Mouse (Mus musculus): Measurements from ENCODE around the gene Il2ra.
A peak's percentile ranks its signal among the peaks of the same experiment; 100 is the strongest.
"Not testable (repeated sequence)": the region's sequence is repeated elsewhere in the genome, so short reads cannot be mapped to it uniquely, and the experiment has no call there.

The Il2ra gene

DNA sequence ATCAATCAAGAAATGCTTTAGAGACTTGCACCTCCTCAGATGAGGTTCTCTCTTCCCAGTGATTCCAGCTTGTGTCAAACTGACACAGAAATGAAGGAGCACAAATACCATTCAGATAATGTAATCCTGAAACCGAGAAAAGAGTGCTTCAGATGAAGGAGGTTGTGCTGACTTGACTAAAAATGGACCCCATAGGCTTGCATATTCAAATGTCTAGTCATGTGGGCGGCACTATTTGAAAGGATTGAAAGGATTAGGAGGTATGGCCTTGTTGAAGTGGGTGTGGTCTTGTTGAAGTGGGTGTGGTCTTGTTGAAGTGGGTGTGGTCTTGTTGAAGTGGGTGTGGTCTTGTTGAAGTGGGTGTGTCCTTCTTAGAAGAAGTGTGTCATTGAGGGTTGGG lies 57.3 kb downstream of the Il2ra start:
- DNase-seq (ENCODE audit: low read depth in 1 of 2, low spot score in 2 of 2), result no peak

DNA sequence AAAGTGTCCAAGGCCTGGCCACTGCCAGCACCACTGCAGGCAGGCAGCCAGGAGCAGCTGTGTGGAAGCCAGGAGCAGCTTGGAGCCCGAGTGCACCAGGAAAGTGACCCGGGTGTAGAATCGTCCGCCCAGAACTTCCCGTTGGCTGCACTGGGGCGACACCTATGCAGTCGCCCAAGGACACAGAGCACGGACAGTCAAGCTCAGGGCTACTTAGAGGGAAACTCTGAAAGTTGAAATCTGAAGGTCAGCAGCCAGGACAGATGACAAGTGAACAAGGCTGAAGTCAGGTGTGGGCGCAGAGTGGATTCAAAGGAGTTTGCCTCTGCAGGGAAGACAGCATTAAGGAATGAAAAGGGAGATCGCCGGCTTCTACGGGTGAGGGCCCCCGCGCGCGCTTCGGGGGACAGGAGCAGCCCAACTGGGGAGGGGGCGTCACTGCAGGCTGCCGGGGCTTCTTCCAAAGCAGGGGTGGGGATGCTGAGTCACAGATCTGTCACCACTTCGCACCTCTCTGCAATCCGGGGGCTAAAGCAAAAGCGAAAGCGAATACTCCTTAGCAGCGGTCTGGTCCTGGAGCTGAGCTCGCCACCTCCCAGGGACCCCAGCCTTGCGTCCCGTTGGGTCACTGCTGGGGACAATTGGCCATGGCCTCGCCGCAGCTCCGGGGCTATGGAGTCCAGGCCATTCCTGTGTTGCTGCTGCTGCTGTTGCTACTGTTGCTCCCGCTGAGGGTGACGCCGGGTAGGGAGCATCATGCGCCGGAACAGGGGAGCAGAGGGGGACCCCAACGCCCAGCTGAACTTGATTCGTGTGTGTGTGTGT lies 62.8 kb downstream of the Il2ra start, which contains the start of gene Il15ra:
TSS of gene Il15ra (plus strand) at position 90 of the 825 bp plus-strand sequence.
- peak in 1 of 2 experiments; percentile 14 for DNase-seq (ENCODE audit: low read depth in 1 of 2, low spot score in 2 of 2)

- no peak for DNase-seq (ENCODE audit: low read depth in 1 of 2, low spot score in 2 of 2)
Observed at GRCm38 (mm10) chr2:11706030-11706745, 63.6 kb downstream of the Il2ra start.

DNA sequence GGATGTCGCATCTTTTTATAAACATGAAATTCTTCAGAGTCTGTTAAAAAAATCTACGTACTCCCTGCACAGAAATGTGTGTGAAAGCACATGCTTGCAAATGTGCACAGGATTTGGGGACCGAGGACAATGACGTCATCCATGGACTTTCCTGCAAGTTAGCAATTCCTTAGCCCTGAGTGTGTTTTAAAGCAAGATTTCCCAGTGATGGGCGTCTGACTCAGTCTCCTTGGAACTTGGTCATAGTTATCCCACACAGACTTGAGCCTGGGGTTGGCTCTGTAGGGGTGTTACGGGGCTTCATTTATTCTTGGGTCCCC lies 64.1 kb downstream of the Il2ra start:
- DNase-seq (ENCODE audit: low read depth in 1 of 2, low spot score in 2 of 2), result no peak

GRCm38 (mm10) chr2:11708538-11708937 lies 65.9 kb downstream of the Il2ra start:
- DNase-seq (ENCODE audit: low read depth in 1 of 2, low spot score in 2 of 2), result no peak

- not testable (repeated sequence) for DNase-seq (ENCODE audit: low read depth in 1 of 2, low spot score in 2 of 2)
Observed at GRCm38 (mm10) chr2:11710101-11710500, 67.5 kb downstream of the Il2ra start.

DNA sequence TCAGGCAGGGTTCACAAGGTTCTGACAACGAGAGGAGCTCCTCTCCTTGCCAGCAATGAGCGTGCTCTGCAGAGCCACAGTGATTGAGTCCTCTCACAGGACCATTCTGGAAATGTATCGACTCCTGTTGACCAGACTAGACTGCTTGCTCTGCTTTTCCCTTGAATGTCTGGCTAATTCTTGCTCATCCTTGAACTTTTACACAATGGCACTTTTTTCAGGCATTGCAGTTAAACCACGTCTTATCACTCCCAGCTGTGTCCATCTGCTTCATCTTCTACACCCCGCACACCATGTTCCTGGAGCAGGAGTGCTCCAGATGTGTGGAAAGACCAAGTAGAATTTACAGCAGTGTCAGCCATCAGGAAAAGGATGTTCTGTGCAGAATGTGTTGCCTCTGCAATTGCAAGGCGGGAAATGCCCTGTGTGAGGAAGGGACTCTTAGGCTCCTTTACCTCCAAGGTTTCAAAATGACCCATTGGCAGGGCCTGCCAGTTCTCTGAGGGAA lies 69.9 kb downstream of the Il2ra start:
- DNase-seq (ENCODE audit: low read depth in 1 of 2, low spot score in 2 of 2), result no peak

- DNase-seq (ENCODE audit: low read depth in 1 of 2, low spot score in 2 of 2), result no peak
Observed at GRCm38 (mm10) chr2:11713021-11713420, 70.4 kb downstream of the Il2ra start.

DNA sequence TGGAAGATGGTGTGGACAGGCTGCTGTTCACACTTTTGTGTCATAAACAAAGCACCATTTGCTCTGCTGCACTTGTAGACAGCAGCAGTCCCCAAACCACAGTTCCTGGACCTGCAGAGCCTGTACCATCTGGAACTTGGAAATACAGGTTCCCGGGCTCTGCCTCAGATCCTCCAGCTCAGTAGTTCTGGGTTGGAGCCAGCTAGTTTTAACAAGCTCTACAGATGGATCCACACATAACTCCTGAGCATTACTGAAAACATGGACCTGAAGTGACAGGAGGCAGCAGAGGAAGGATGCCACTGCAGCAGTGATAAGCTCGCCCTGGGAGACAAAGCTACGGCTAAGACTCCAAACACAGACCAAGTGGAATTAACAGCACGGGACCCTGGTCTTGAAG lies 71.9 kb downstream of the Il2ra start:
- DNase-seq (ENCODE audit: low read depth in 1 of 2, low spot score in 2 of 2), result no peak

GRCm38 (mm10) chr2:11718573-11718972 lies 76.0 kb downstream of the Il2ra start:
- no peak for DNase-seq (ENCODE audit: low read depth in 1 of 2, low spot score in 2 of 2)

DNA sequence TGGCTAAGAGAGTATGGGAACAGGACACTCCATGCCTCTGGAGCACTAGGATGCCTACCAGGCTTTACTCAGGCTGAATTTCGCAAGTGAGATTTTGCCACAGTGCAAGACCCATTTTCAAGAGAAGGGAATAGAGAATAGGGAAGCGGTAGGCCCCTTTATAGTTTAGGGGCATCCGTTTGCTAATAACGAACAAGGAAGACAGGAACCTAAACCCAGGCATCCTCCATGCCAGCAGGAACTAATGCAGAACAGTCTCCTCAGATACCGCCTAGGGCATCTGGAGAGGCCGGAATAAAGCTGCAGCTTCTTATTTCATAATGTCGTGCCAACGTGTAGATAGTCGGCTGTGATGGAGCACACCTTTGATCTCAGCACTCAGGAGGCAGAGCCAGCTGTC lies 80.0 kb downstream of the Il2ra start:
- no peak for DNase-seq (ENCODE audit: low read depth in 1 of 2, low spot score in 2 of 2)

GRCm38 (mm10) chr2:11727574-11727973 lies 85.0 kb downstream of the Il2ra start:
- no peak for DNase-seq (ENCODE audit: low read depth in 1 of 2, low spot score in 2 of 2)

DNA sequence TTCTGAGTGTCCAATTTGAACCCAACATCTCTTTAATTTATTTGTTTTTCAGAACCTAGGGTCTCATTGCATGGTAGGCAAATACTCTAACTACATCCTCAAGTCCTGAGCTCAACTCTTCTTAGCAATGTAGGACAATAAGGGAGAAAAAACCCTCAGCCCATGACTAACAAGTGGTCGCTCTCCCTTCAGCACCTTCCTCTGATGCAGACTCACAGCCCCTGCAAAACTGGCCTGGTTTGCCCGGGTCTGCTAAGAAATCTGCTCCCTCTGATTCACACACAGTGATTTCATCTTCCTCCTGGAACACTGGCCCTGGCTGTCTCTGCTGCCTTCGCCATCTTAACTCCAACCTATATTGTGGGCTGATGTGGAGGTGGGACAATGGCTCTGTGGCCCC lies 86.5 kb downstream of the Il2ra start:
- DNase-seq (ENCODE audit: low read depth in 1 of 2, low spot score in 2 of 2), result no peak

DNA sequence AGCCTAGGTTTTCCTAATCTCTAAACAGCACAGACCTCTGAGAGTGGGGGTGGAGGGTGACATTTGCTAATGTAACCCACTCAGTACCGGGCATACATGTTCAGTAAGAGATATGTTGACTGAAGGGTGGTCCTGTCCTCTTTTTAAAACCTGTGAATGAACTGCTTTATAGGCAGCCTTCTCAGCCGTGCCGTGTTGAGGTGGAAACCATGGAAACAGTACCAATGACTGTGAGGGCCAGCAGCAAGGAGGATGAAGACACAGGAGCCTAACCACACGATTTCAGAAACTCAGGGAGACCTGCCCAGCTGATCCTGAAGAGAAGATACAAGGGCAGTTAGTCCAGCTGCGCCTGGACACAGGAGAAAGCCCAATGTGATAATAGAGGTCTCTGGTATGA lies 90.4 kb downstream of the Il2ra start:
- DNase-seq (ENCODE audit: low read depth in 1 of 2, low spot score in 2 of 2), result no peak

- no peak for DNase-seq (ENCODE audit: low read depth in 1 of 2, low spot score in 2 of 2)
Observed at GRCm38 (mm10) chr2:11735853-11736252, 93.2 kb downstream of the Il2ra start.

DNA sequence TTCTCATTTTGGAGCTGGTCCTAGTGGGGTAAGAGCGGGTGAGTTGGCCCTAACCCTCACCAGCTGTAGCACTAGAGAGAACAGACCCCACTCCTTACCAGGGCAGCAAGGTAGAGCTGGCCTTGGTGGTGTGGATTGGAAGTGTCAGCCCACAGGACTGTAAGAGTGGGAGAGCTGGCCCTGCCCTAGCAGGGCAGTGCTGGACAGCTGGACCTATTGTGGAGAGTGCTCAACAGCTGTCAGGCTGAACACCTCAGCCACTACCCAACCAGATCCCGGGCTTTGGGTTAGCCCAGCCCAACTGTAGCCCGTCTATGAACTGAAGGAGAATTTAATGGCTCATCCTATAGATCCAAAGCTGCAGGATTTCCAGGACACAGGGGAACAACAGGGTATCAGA lies 96.2 kb downstream of the Il2ra start:
- DNase-seq (ENCODE audit: low read depth in 1 of 2, low spot score in 2 of 2), result no peak

- peak; percentile 3 to 4 for DNase-seq (ENCODE audit: low read depth in 1 of 2, low spot score in 2 of 2)
Observed at GRCm38 (mm10) chr2:11739516-11740051, 97.0 kb downstream of the Il2ra start.
